Mouse (Mus musculus) heart, postnatal 0 days (tissue): Measurements from ENCODE around the gene Grik4.

Experiments
- CTCF ChIP-seq: IDR thresholded peaks from 2 replicates; pipeline ENCODE4 v1.5.1; 2016; ENCODE audit warnings: antibody characterized with exemption, control low read depth, low read depth
- EP300 ChIP-seq: IDR thresholded peaks from 2 replicates; pipeline ENCODE4 v1.6.1; 2016; ENCODE audit warnings: antibody characterized with exemption, low read depth

GRCm38 (mm10) chr9:42917911-42918310 lies 26.4 kb downstream of the Grik4 start:
- TF ChIP-seq CTCF (no peak), EP300 (no peak)
